Mouse (Mus musculus) intestine, embryonic 15.5 days (tissue): ENCODE measurements at regions not wholly inside any gene's neighbourhood (a gene's known extent, or its start where the extent isn't known, plus 50 kb on each side); places are given as distances from the start of the nearest gene placed in this dataset.

Source experiments
- ATAC-seq: fragments of 200-750 bp; cut with Nextera tagmentation; 2 replicates; pipeline ENCODE4 v1.8.0; 2017; ENCODE audit warnings: moderate TSS enrichment, moderate library complexity
- H3K27ac ChIP-seq: fragments of 300-500 bp; sonication (generic); 2 replicates; pipeline ENCODE4 v1.5.1; 2015; ENCODE audit warnings: mild to moderate bottlenecking, inconsistent platforms
- H3K27me3 ChIP-seq: fragments of 300-500 bp; sonication (generic); replicated peaks from 2 replicates; pipeline ENCODE4 v1.6.1; 2015; ENCODE audit warnings: inconsistent platforms
- H3K36me3 ChIP-seq: fragments of 300-500 bp; sonication (generic); 2 replicates; pipeline ENCODE4 v1.6.1; 2015; ENCODE audit warnings: inconsistent platforms
- H3K4me1 ChIP-seq: fragments of 300-500 bp; sonication (generic); replicated peaks from 2 replicates; pipeline ENCODE4 v1.6.1; 2015; ENCODE audit warnings: inconsistent platforms
- H3K4me2 ChIP-seq: fragments of 300-500 bp; sonication (generic); replicated peaks from 2 replicates; pipeline ENCODE4 v1.6.1; 2015; ENCODE audit warnings: mild to moderate bottlenecking, inconsistent platforms
- H3K4me3 ChIP-seq: fragments of 300-500 bp; sonication (generic); replicated peaks from 2 replicates; pipeline ENCODE4 v1.5.1; 2015; ENCODE audit warnings: inconsistent platforms
- H3K9ac ChIP-seq: fragments of 300-500 bp; sonication (generic); 2 replicates; pipeline ENCODE4 v1.6.1; 2015; ENCODE audit warnings: inconsistent platforms
- H3K9me3 ChIP-seq: fragments of 300-500 bp; sonication (generic); 2 replicates; pipeline ENCODE4 v1.6.1; 2016; ENCODE audit warnings: inconsistent platforms
- WGBS: fragments of 180-500 bp; shearing (Covaris S2); methylation state at CpG from one replicate; pipeline ENCODE4 v1.1.7; 2015; 5-methylcytosine and 5-hydroxymethylcytosine counted together

DNA sequence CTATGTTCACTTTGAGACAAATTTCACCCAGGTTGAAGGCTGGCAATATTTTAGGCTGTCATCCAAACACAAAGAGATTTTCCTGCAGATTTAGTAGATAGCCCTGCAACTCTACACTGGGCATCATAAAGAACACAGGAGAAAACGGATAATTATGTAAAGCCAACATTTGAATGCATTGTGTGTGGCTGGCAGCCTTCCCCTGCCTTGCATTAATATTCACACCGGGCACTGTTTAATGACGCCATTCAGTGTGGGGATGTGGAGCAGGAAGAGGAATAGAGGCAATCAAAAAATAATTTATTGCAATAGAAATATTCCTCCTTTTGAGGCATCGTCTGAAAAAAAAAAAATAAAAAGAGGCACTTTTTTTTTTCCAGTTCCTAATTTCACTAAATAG, 105.7 kb downstream of the Samd5 start:
- no peak overlapping the region for H3K4me3 ChIP-seq

GRCm38 (mm10) chr10:9557517-9558065, 117.4 kb downstream of the Samd5 start:
- Histone ChIP-seq H3K27me3 (no peaks in the 10 kb centered on the region), H3K36me3 (no peaks in the 10 kb centered on the region), H3K9me3 (no peaks in the 10 kb centered on the region), H3K27ac (peak overlapping the region; percentile 13), H3K4me1 (peaks cover 5% of the 10 kb centered on the region), H3K9ac (no peak overlapping the region), H3K4me2 (no peak overlapping the region), H3K4me3 (no peak overlapping the region)
- ATAC-seq, result peak; percentile 74; the same call in 1 of the 2 replicates
- 14% methylated on average over 4 of the region's 4 CpGs for WGBS

More for the DNA sequence above, 105.7 kb downstream of the Samd5 start:
- H3K9ac ChIP-seq, result no peak overlapping the region
- no peak overlapping the region for H3K27ac ChIP-seq
- H3K4me1 ChIP-seq, result no peaks in the 10 kb centered on the region
- no peaks in the 10 kb centered on the region for H3K27me3 ChIP-seq
- 73% methylated on average over 4 of the region's 4 CpGs for WGBS
- H3K36me3 ChIP-seq, result no peaks in the 10 kb centered on the region
- no peak overlapping the region for H3K4me2 ChIP-seq
- H3K9me3 ChIP-seq, result no peaks in the 10 kb centered on the region
- no peak for ATAC-seq

DNA sequence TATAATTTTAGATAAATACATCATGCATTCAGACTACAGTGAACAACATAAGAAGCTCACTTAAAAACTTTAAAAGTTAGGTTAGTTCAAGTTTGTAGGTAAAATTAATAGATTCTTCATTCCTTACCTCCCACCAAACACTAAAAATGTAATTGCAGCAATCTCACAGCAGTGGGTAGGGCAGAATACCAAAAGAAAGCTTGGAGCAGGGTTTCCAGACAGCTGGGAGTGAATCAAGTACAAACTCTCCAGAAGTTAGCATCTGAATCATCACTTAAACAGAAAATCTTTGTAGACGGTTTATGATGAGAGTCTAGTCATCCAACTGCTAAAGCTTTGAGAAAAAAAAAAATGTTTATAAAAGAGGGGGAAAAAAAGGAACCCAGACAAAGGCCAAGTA, 117.9 kb downstream of the Samd5 start:
- H3K9ac ChIP-seq, result no peak overlapping the region

DNA sequence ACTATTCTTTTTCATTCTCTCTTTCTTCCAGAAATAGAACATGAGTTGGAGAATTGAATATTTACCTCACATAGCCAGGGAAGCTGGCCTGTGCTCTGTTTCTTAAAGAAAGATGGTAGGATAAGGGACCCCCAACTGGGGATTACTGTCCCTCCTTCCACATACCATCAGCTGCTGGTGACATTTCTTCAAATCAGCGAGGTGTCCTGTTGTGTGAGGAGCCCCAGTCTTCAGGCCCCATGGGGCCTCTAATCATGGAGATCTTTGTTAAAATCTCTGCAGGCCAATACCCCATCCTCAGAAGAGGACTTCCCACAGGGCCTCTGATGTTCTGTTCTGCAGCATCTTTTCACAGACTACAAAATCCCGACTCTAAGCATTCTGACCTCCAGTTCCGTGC, 121.1 kb downstream of the Samd5 start:
- 65% methylated on average over 3 of the region's 3 CpGs for WGBS
- Histone ChIP-seq H3K4me2 (no peak overlapping the region), H3K36me3 (no peaks in the 10 kb centered on the region), H3K27ac (no peak overlapping the region), H3K4me1 (peaks cover 5% of the 10 kb centered on the region), H3K9me3 (no peaks in the 10 kb centered on the region), H3K9ac (no peak overlapping the region), H3K27me3 (no peaks in the 10 kb centered on the region), H3K4me3 (no peak overlapping the region)
- no peak for ATAC-seq

More for the DNA sequence above, 117.9 kb downstream of the Samd5 start:
- no peaks in the 10 kb centered on the region for H3K9me3 ChIP-seq
- H3K4me3 ChIP-seq, result no peak overlapping the region
- H3K36me3 ChIP-seq, result no peaks in the 10 kb centered on the region
- H3K4me1 ChIP-seq, result peaks cover 5% of the 10 kb centered on the region
- no peak for ATAC-seq
- peak overlapping the region; percentile 13; the same call in 1 of the 2 replicates for H3K27ac ChIP-seq
- 28% methylated on average over 1 of the region's 1 CpGs for WGBS
- no peaks in the 10 kb centered on the region for H3K27me3 ChIP-seq
- no peak overlapping the region for H3K4me2 ChIP-seq

- Histone ChIP-seq H3K4me3 (no peak overlapping the region), H3K36me3 (no peaks in the 10 kb centered on the region), H3K9ac (no peak overlapping the region), H3K27ac (peak overlapping the region; percentile 65), H3K4me2 (0 out of 2 replicates have a peak overlapping the region, but pooled peaks have one; percentile 3), H3K27me3 (no peaks in the 10 kb centered on the region), H3K4me1 (peaks cover 3% of the 10 kb centered on the region; the same call in 1 of the 2 replicates), H3K9me3 (no peaks in the 10 kb centered on the region)
- 28% methylated on average over 10 of the region's 10 CpGs for WGBS
- peak; percentile 94 for ATAC-seq
Measured at GRCm38 (mm10) chr10:9549913-9550709, 124.9 kb downstream of the Samd5 start.

- Histone ChIP-seq H3K9ac (no peak overlapping the region), H3K36me3 (no peaks in the 10 kb centered on the region), H3K4me3 (no peak overlapping the region), H3K27ac (no peak overlapping the region), H3K4me1 (peaks cover 3% of the 10 kb centered on the region; the same call in 1 of the 2 replicates), H3K9me3 (no peaks in the 10 kb centered on the region), H3K4me2 (no peak overlapping the region), H3K27me3 (no peaks in the 10 kb centered on the region)
- no peak for ATAC-seq
- WGBS, result 75% methylated on average over 6 of the region's 6 CpGs
Measured at GRCm38 (mm10) chr10:9545807-9546206, 129.2 kb downstream of the Samd5 start.

DNA sequence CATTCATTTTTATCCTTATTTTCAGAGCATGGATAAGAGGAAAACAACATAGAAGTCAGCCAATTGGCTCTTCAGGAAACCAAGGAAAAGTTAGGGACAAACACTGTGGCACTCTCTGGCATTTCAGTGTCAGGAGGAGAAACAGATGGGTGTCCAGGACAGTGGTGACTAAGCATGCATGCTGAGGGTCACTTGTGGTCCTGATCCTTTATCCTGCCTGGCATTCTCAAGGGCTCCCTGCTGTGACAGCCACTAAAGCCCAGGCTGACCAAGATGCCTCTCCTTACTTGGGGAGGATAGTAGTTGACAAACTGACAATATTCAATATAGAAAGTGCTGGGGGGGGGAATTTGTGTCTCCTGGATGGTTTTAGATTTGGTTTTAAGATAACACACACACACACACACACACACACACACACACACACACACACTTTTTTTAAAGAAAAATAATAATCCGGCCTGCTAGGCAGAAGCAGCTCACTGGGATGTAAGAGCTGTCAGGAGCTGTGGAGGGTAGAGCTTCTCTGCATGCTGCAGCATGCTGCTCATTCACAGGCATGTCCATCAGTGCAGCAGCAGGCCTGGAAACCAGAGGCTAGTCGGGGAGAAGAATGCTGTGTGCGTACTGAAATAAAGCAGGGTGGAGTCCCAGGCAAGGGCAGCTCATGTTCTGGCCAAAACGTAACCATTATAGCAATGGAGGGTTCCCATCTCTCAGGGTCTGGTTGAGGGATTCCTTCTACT, 130.8 kb downstream of the Samd5 start:
- WGBS, result 52% methylated on average over 4 of the region's 4 CpGs
- ATAC-seq, result no peak

GRCm38 (mm10) chr10:9541579-9541978, 133.4 kb downstream of the Samd5 start:
- no peak for ATAC-seq
- WGBS, result 43% methylated on average over 1 of the region's 1 CpGs
- Histone ChIP-seq H3K9ac (no peak overlapping the region), H3K4me3 (no peak overlapping the region), H3K36me3 (no peaks in the 10 kb centered on the region), H3K4me1 (peaks cover 3% of the 10 kb centered on the region; the same call in 1 of the 2 replicates), H3K27me3 (no peaks in the 10 kb centered on the region), H3K27ac (no peak overlapping the region), H3K9me3 (no peaks in the 10 kb centered on the region), H3K4me2 (no peak overlapping the region)

More for the DNA sequence above, 130.8 kb downstream of the Samd5 start:
- Histone ChIP-seq H3K4me3 (no peak overlapping the region), H3K4me1 (peaks cover 3% of the 10 kb centered on the region; the same call in 1 of the 2 replicates), H3K9ac (no peak overlapping the region), H3K27me3 (no peaks in the 10 kb centered on the region), H3K36me3 (no peaks in the 10 kb centered on the region), H3K27ac (no peak overlapping the region), H3K4me2 (no peak overlapping the region), H3K9me3 (no peaks in the 10 kb centered on the region)

GRCm38 (mm10) chr10:9537686-9538085, 137.3 kb downstream of the Samd5 start:
- no peaks in the 10 kb centered on the region for H3K9me3 ChIP-seq
- no peak overlapping the region for H3K4me3 ChIP-seq
- ATAC-seq, result no peak
- 80% methylated on average over 3 of the region's 3 CpGs for WGBS
- no peak overlapping the region for H3K27ac ChIP-seq
- no peak overlapping the region for H3K4me2 ChIP-seq
- H3K27me3 ChIP-seq, result no peaks in the 10 kb centered on the region
- H3K9ac ChIP-seq, result no peak overlapping the region
- no peaks in the 10 kb centered on the region for H3K36me3 ChIP-seq
- no peaks in the 10 kb centered on the region for H3K4me1 ChIP-seq

GRCm38 (mm10) chr10:9534552-9534951, 140.5 kb downstream of the Samd5 start:
- 0 out of 2 replicates have a peak, but pooled peaks cover 1% of the 10 kb centered on the region for H3K4me1 ChIP-seq
- ATAC-seq, result no peak
- no peak overlapping the region for H3K27ac ChIP-seq
- no peaks in the 10 kb centered on the region for H3K27me3 ChIP-seq
- no peak overlapping the region for H3K4me3 ChIP-seq
- H3K4me2 ChIP-seq, result no peak overlapping the region
- no peaks in the 10 kb centered on the region for H3K9me3 ChIP-seq
- 74% methylated on average over 8 of the region's 8 CpGs for WGBS
- H3K9ac ChIP-seq, result no peak overlapping the region
- H3K36me3 ChIP-seq, result no peaks in the 10 kb centered on the region

DNA sequence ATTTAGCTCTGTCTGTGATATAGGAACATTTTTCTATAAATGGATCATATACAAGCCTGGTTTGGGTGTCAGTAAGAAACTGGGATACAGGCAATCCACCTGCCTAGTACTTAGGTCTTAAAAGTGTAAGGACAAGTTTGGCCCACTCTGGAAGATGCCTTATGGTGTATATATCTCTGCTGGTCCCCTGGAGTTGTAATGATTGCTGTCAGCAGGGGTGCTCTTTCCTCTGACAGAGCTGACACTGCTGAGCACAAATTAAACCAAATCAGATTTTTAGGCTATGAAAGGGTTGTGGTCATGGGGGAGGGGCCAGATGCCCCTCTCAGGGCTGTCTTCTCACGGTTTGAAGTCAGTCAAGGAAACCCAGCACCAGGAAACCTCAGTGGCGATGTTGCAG, 141.7 kb downstream of the Samd5 start:
- Histone ChIP-seq H3K4me2 (no peak overlapping the region), H3K4me3 (no peak overlapping the region), H3K27ac (no peak overlapping the region), H3K9me3 (no peaks in the 10 kb centered on the region), H3K9ac (no peak overlapping the region), H3K4me1 (0 out of 2 replicates have a peak, but pooled peaks cover 3% of the 10 kb centered on the region), H3K27me3 (no peaks in the 10 kb centered on the region), H3K36me3 (no peaks in the 10 kb centered on the region)
- ATAC-seq, result no peak
- WGBS, result 70% methylated on average over 2 of the region's 2 CpGs

GRCm38 (mm10) chr10:9531931-9532330, 143.1 kb downstream of the Samd5 start:
- no peak overlapping the region for H3K27ac ChIP-seq
- ATAC-seq, result no peak
- H3K4me1 ChIP-seq, result 0 out of 2 replicates have a peak, but pooled peaks cover 3% of the 10 kb centered on the region
- no peaks in the 10 kb centered on the region for H3K36me3 ChIP-seq
- no peaks in the 10 kb centered on the region for H3K9me3 ChIP-seq
- no peak overlapping the region for H3K4me2 ChIP-seq
- H3K9ac ChIP-seq, result no peak overlapping the region
- WGBS, result 79% methylated on average over 5 of the region's 5 CpGs
- H3K27me3 ChIP-seq, result no peaks in the 10 kb centered on the region
- H3K4me3 ChIP-seq, result no peak overlapping the region
